Mouse (Mus musculus) liver, embryonic 15.5 days (tissue): ENCODE results near the gene Olfr70. TPM values are rescaled to one million over a fixed set of nuclear protein-coding genes. Genes with fewer than 3 reads are reported as not detected.

Experiments
- ATAC-seq: fragments of 200-750 bp; cut with Nextera tagmentation; 2 replicates; pipeline ENCODE4 v1.8.0; 2017; ENCODE audit warnings: moderate number of reproducible peaks, mild to moderate bottlenecking, moderate library complexity; ENCODE audit not compliant: insufficient read depth
- H3K27ac ChIP-seq: fragments of 300-500 bp; sonication (generic); replicated peaks from 2 replicates; pipeline ENCODE4 v1.5.1; 2015; ENCODE audit warnings: mild to moderate bottlenecking, inconsistent platforms
- H3K27me3 ChIP-seq: fragments of 300-500 bp; sonication (generic); 2 replicates; pipeline ENCODE4 v1.6.1; 2015; ENCODE audit warnings: mild to moderate bottlenecking, inconsistent platforms
- H3K36me3 ChIP-seq: fragments of 300-500 bp; sonication (generic); replicated peaks from 2 replicates; pipeline ENCODE4 v1.6.1; 2015; ENCODE audit warnings: moderate library complexity, mild to moderate bottlenecking, inconsistent platforms
- H3K4me1 ChIP-seq: fragments of 300-500 bp; sonication (generic); replicated peaks from 2 replicates; pipeline ENCODE4 v1.6.1; 2015; ENCODE audit warnings: inconsistent platforms
- H3K4me2 ChIP-seq: fragments of 300-500 bp; sonication (generic); 2 replicates; pipeline ENCODE4 v1.6.1; 2015; ENCODE audit warnings: moderate library complexity, mild to moderate bottlenecking, inconsistent platforms
- H3K4me3 ChIP-seq: fragments of 300-500 bp; sonication (generic); replicated peaks from 2 replicates; pipeline ENCODE4 v1.5.1; 2015; ENCODE audit warnings: mild to moderate bottlenecking, inconsistent platforms
- H3K9ac ChIP-seq: fragments of 300-500 bp; sonication (generic); 2 replicates; pipeline ENCODE4 v1.6.1; 2015; ENCODE audit warnings: moderate library complexity, mild to moderate bottlenecking, inconsistent platforms
- H3K9me3 ChIP-seq: fragments of 300-500 bp; sonication (generic); replicated peaks from 2 replicates; pipeline ENCODE4 v1.6.1; 2016; ENCODE audit warnings: inconsistent platforms
- WGBS: fragments of 180-500 bp; shearing (Covaris S2); methylation state at CpG from one replicate; pipeline ENCODE4 v1.1.7; 2015; ENCODE audit warnings: mixed read lengths; ENCODE audit not compliant: insufficient replicate concordance; 5-methylcytosine and 5-hydroxymethylcytosine counted together
- polyA plus RNA-seq: library from polyadenylated mRNA; unstranded; fragments of >200 nt; fragmentation: Nextera tagmentation; extraction: Ambion mirVana; gene quantifications from 2 replicates; pipeline ENCODE4 v1.2.1, GENCODE M21; 2015

The Olfr70 gene
- polyA plus RNA-seq, 1 experiment from 2014 or later = not detected

- Histone ChIP-seq H3K4me1 (no peaks in the 10 kb centered on the region), H3K4me2 (no peak within 1 kb of the TSS), H3K4me3 (no peak within 1 kb of the TSS), H3K9ac (no peak within 1 kb of the TSS), H3K27me3 (peaks cover 15% of the 10 kb centered on the region), H3K9me3 (no peaks in the 10 kb centered on the region), H3K36me3 (no peaks in the 10 kb centered on the region), H3K27ac (no peak within 1 kb of the TSS)
- WGBS = 38% methylated on average over 6 of the region's 6 CpGs
- no peak for ATAC-seq
These were observed 9.3 kb upstream of the Olfr70 start, which contains the start of gene Olfr71 for GRCm38 (mm10) chr4:43709869-43710268. Olfr71 (minus strand) TSS chr4:43710255.

- ATAC-seq = no peak
- WGBS = 72% methylated on average over 13 of the region's 13 CpGs
- Histone ChIP-seq H3K4me2 (no peak overlapping the region), H3K4me1 (no peaks in the 10 kb centered on the region), H3K36me3 (no peaks in the 10 kb centered on the region), H3K27ac (no peak overlapping the region), H3K27me3 (peaks cover 7% of the 10 kb centered on the region; the same call in 1 of the 2 replicates), H3K9me3 (no peaks in the 10 kb centered on the region), H3K4me3 (no peak overlapping the region), H3K9ac (no peak overlapping the region)
These were observed 5.4 kb upstream of the Olfr70 start for GRCm38 (mm10) chr4:43705991-43706390.

- Histone ChIP-seq H3K4me1 (no peaks in the 10 kb centered on the region), H3K27me3 (peaks cover 9% of the 10 kb centered on the region), H3K27ac (no peak overlapping the region), H3K4me3 (no peak overlapping the region), H3K4me2 (no peak overlapping the region), H3K9ac (no peak overlapping the region), H3K36me3 (no peaks in the 10 kb centered on the region), H3K9me3 (no peaks in the 10 kb centered on the region)
- WGBS = 87% methylated on average over 8 of the region's 8 CpGs
- no peak for ATAC-seq
These were observed 3.2 kb upstream of the Olfr70 start for GRCm38 (mm10) chr4:43703851-43704250.

- H3K4me1 ChIP-seq = no peaks in the 10 kb centered on the region
- 59% methylated on average over 6 of the region's 6 CpGs for WGBS
- H3K27me3 ChIP-seq = peaks cover 12% of the 10 kb centered on the region
- no peaks in the 10 kb centered on the region for H3K9me3 ChIP-seq
- no peak overlapping the region for H3K27ac ChIP-seq
- H3K4me3 ChIP-seq = no peak overlapping the region
- no peak for ATAC-seq
- H3K36me3 ChIP-seq = no peaks in the 10 kb centered on the region
- no peak overlapping the region for H3K9ac ChIP-seq
- no peak overlapping the region for H3K4me2 ChIP-seq
These were observed 2.8 kb upstream of the Olfr70 start for GRCm38 (mm10) chr4:43703439-43703838.

GRCm38 (mm10) chr4:43696561-43696960 lies 4.0 kb downstream of the Olfr70 start:
- no peak overlapping the region for H3K4me3 ChIP-seq
- no peak overlapping the region for H3K9ac ChIP-seq
- peaks cover 26% of the 10 kb centered on the region for H3K4me1 ChIP-seq
- no peak for ATAC-seq
- no peak overlapping the region for H3K4me2 ChIP-seq
- WGBS = 88% methylated on average over 13 of the region's 13 CpGs
- no peaks in the 10 kb centered on the region for H3K9me3 ChIP-seq
- H3K27ac ChIP-seq = no peak overlapping the region
- no peaks in the 10 kb centered on the region for H3K36me3 ChIP-seq
- peaks cover 4% of the 10 kb centered on the region; the same call in 1 of the 2 replicates for H3K27me3 ChIP-seq

- Histone ChIP-seq H3K9ac (no peak overlapping the region), H3K27ac (no peak overlapping the region), H3K4me1 (peaks cover 26% of the 10 kb centered on the region), H3K36me3 (no peaks in the 10 kb centered on the region), H3K4me3 (no peak overlapping the region), H3K27me3 (peaks cover 4% of the 10 kb centered on the region; the same call in 1 of the 2 replicates), H3K4me2 (no peak overlapping the region), H3K9me3 (no peaks in the 10 kb centered on the region)
- no peak for ATAC-seq
- 25% methylated on average over 9 of the region's 9 CpGs for WGBS
These were observed 5.3 kb downstream of the Olfr70 start for GRCm38 (mm10) chr4:43695249-43695671.

- Histone ChIP-seq H3K4me1 (peaks cover 26% of the 10 kb centered on the region), H3K36me3 (no peaks in the 10 kb centered on the region), H3K4me3 (no peak overlapping the region), H3K27me3 (peaks cover 4% of the 10 kb centered on the region; the same call in 1 of the 2 replicates), H3K9me3 (no peaks in the 10 kb centered on the region), H3K9ac (no peak overlapping the region), H3K4me2 (no peak overlapping the region), H3K27ac (no peak overlapping the region)
- no peak; the same call in 1 of the 2 replicates for ATAC-seq
- WGBS = 38% methylated on average over 1 of the region's 1 CpGs
These were observed 6.0 kb downstream of the Olfr70 start for GRCm38 (mm10) chr4:43694439-43695248.

- Histone ChIP-seq H3K9me3 (no peaks in the 10 kb centered on the region), H3K27me3 (peaks cover 2% of the 10 kb centered on the region; the same call in 1 of the 2 replicates), H3K36me3 (no peaks in the 10 kb centered on the region), H3K4me2 (no peak overlapping the region), H3K4me3 (no peak overlapping the region), H3K27ac (no peak overlapping the region), H3K4me1 (peaks cover 26% of the 10 kb centered on the region), H3K9ac (no peak overlapping the region)
- ATAC-seq = no peak
- WGBS = 15% methylated on average over 5 of the region's 5 CpGs
These were observed 6.8 kb downstream of the Olfr70 start for GRCm38 (mm10) chr4:43693806-43694241.

GRCm38 (mm10) chr4:43691026-43691425 lies 9.6 kb downstream of the Olfr70 start:
- Histone ChIP-seq H3K27me3 (no peaks in the 10 kb centered on the region), H3K9me3 (no peaks in the 10 kb centered on the region), H3K9ac (no peak overlapping the region), H3K36me3 (no peaks in the 10 kb centered on the region), H3K4me3 (no peak overlapping the region), H3K4me1 (peaks cover 26% of the 10 kb centered on the region), H3K4me2 (no peak overlapping the region), H3K27ac (no peak overlapping the region)
- 51% methylated on average over 5 of the region's 5 CpGs for WGBS
- no peak for ATAC-seq

GRCm38 (mm10) chr4:43690021-43690420 lies 10.6 kb downstream of the Olfr70 start:
- no peak for ATAC-seq
- WGBS = 85% methylated on average over 17 of the region's 17 CpGs

GRCm38 (mm10) chr4:43679416-43680043 lies 21.1 kb downstream of the Olfr70 start:
- no peaks in the 10 kb centered on the region for H3K9me3 ChIP-seq
- H3K27ac ChIP-seq = no peak overlapping the region
- H3K4me3 ChIP-seq = no peak overlapping the region
- H3K9ac ChIP-seq = no peak overlapping the region
- no peak for ATAC-seq
- 63% methylated on average over 7 of the region's 7 CpGs for WGBS
- H3K36me3 ChIP-seq = no peaks in the 10 kb centered on the region
- no peaks in the 10 kb centered on the region for H3K27me3 ChIP-seq
- H3K4me2 ChIP-seq = no peak overlapping the region
- H3K4me1 ChIP-seq = no peaks in the 10 kb centered on the region

More at GRCm38 (mm10) chr4:43690021-43690420, 10.6 kb downstream of the Olfr70 start:
- Histone ChIP-seq H3K9ac (no peak overlapping the region), H3K4me2 (no peak overlapping the region), H3K27me3 (no peaks in the 10 kb centered on the region; the same call in 1 of the 2 replicates), H3K4me3 (no peak overlapping the region), H3K27ac (no peak overlapping the region), H3K9me3 (no peaks in the 10 kb centered on the region), H3K36me3 (no peaks in the 10 kb centered on the region), H3K4me1 (peaks cover 18% of the 10 kb centered on the region)
